Mouse (Mus musculus) bone marrow, adult 2 months (tissue): ENCODE results near the gene Jade1.

Experiments used
- CTCF ChIP-seq: fragments of 200-500 bp; IDR thresholded peaks from 2 replicates; pipeline ENCODE4 v1.5.1; 2011; ENCODE audit warnings: low read length, control low read depth; ENCODE audit not compliant: control insufficient read depth, insufficient read depth
- POLR2A ChIP-seq: fragments of 200-500 bp; IDR thresholded peaks from 2 replicates; pipeline ENCODE4 v1.6.1; 2011; ENCODE audit warnings: low read depth, mild to moderate bottlenecking, control low read depth, low read length, borderline replicate concordance; ENCODE audit not compliant: control insufficient read depth

DNA sequence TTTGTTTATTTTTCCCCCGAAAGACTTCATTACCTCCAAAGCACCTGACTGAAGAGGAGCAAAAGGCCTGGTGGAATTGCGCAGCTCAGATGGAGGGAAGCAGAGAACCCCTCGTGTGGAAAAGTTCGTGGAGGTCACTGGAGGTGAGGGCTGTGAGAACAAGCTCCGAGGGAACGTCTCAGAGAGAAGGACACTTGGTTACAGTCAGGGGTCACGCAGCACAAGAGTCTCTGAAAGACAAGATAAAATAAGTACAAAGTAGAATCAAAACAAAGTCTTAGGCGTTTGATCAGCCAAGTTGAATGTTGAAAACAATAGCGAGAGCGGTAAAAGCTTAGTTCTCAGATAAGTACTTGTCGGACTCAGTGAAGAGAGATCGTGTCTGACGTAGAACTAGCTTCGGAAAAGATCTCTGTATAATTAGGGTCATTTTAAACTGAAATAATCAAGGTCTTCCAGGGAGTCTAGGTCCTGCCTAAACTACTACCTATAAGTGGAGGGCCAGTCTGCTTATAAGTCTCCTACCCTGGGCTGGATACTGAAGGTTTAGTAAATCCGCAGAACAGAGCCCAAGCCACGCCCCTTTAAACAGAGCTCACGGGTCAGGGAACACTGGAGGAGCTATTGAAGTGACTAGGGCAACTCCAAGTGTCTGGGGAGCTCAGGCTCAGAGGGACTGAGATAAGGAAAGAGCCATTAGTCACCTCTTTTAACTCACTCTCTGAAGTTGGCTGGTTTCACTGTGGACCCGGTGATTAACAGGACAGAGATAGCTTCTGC is 33.1 kb upstream of the Jade1 start:
- TF ChIP-seq CTCF = no peak
- TF ChIP-seq POLR2A = no peak
